Mouse (Mus musculus): ENCODE measurements around the gene Nos2. TPM values are rescaled to one million over a fixed set of nuclear protein-coding genes. Genes with fewer than 3 reads are reported as not detected.
"Not testable (repeated sequence)": the region's sequence is repeated elsewhere in the genome, so short reads cannot be mapped to it uniquely, and the experiment has no call there.

The Nos2 gene
- total RNA-seq, 4 experiments from 2014 or later = 0.77 to 1.2 (median 0.87) TPM

DNA sequence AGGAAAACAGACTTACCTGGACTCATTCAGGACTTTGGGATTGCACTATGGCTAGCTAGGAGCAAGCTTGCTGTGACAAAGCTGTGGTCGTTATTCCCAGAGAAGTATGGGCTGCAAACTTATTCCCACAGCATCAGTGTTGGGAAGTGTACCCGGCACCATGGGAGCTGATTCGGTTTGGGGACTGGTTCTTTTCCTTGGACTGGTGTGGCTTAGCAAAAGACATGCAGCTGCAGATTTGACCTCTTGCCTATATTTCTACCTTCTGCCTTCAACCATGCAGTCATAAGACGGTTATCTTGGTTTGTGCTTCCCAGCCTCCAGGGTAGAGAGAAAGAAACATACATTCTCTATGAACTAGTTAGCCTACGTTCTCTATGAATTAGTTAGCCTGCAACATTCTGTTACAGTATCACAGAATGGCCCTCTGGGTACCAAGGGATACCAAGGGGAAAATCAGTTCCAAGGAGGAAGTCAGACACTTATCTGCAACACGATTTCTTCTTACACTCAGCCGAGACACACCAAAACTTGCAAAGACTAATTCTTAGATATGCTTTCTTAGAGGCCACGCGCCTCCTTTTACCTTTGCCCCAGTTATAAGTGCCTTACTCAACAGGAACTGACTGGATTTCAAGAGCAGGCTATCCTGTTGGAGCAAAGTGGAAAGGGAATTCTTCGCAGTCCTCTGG is 65.9 kb downstream of the Nos2 start:
- no peak for DNase-seq (ENCODE audit: low spot score in 2 of 2)

DNA sequence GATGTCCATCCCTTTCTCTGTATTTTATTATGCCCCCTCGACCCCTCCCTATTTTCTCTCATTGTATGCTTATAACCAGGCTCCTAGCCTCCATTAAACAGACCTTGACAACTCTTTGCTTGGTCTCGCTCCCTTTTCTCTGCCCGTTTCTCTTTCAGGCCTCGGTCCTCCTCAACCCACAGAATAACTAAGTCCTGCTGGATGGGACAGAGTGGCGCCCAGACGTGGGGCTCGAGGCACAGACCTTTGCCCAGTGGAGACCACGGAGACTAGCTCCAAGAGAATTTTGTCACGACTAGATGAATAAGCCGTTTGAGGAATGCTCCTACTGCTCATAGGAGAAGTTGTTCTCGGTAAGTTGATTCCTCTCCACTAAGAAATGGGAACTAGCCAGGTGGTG is 68.6 kb downstream of the Nos2 start:
- not testable (repeated sequence) for DNase-seq (ENCODE audit: low spot score in 2 of 2)

GRCm38 (mm10) chr11:78990096-78990495 is 69.5 kb downstream of the Nos2 start:
- no peak for DNase-seq (ENCODE audit: low spot score in 2 of 2)

- not testable (repeated sequence) for DNase-seq (ENCODE audit: low spot score in 2 of 2)
Observed at GRCm38 (mm10) chr11:78990875-78991543, 70.4 kb downstream of the Nos2 start.

- no peak for DNase-seq (ENCODE audit: low spot score in 2 of 2)
Observed at GRCm38 (mm10) chr11:78999118-78999517, 78.5 kb downstream of the Nos2 start.

DNA sequence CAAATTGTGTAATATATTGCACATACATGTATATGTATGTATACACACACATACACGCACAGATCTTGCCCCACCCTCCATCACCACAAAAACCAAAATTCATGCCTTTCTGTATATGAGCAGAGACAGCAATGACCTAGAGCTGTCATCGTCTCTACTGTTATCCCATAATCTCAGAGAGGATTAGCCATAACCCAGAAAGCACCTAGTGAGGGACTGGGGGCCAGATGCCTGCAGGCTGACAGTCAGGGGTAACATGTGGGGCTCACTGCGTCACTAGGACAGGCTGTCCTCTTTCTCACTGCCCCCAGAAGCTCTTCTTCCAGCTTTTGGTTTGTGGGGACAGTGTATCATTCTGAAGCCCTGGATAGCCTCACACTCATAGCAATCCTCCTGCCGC is 81.3 kb downstream of the Nos2 start:
- DNase-seq (ENCODE audit: low spot score in 2 of 2) = no peak

- DNase-seq (ENCODE audit: low spot score in 2 of 2) = no peak
Observed at GRCm38 (mm10) chr11:79002551-79002951, 82.0 kb downstream of the Nos2 start.

DNA sequence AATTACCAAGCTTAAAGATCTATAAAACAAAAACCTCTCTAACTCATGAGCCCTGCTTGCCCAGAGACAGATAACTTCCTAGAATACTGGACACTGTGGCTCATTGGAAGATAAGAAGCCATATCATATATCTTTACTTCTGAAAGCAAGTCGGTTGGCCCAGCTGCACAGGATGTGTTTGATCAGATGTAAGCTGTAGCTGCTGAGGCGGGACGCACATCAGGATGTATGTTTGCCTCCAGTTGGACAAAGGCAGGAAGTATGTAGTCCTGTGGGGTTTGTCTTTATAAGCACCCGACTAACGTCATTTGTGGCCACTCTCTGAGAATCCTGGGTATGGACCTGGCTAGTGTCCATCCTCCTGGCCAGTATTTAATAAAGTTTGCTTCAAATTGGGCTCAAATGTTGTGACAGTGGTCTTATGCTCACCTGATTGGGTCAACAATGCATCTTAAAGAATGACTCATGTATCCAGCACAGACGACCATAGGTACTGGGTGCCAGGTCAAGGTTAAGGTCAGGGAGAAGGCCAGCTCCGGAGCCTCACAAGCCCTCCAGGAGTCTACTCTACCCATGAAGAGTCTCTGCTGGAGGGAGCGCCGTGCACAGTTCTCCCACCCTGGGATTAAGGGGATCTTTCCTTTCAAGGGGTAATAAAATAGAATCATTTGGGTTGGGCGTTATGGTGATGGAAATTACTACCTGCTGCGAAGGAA is 82.6 kb downstream of the Nos2 start:
- no peak for DNase-seq (ENCODE audit: low spot score in 2 of 2)

DNA sequence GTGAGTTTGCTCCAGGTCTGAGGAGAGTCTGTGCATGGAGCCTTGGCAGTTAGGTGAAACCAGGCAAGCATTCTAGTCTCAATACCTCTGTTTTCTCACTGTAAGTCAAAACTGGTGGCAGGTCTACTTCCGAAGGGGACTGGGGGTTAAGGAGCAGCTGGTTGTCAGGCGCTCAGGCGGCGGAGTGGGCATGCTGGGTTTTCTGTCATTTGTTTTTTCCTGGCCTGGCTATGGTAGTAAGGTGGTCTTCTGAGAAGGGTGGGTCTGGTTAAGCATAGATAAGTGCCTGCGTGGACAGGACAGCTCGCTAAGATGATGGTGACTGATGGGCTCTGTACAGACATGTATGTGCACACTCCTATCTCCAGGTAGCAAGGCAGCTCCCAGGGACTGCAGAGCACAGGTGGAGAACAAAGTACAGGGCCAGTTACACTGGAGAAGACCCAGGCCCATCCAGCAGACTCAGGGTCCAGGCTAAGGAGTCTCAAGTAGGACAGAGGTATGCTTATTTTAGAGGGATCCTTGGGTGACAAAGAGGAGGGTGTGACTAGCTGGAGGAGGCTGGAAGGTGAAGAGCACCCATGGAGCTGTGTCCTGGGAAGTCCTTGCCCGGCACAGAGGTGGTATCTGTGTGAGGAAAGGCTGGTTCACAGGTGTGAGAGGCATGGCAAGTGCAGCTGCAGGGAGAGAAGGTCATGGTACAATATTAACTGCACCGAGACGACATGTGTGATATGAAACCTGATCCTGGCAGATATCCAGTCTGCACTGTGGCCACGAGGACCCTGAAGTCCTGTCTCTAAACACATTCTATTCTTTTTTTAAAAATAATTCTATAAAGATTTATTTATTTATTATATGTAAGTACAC is 83.4 kb downstream of the Nos2 start:
- DNase-seq (ENCODE audit: low spot score in 2 of 2) = no peak

- DNase-seq (ENCODE audit: low spot score in 2 of 2) = no peak
Observed at GRCm38 (mm10) chr11:79005578-79006394, 85.2 kb downstream of the Nos2 start.

DNA sequence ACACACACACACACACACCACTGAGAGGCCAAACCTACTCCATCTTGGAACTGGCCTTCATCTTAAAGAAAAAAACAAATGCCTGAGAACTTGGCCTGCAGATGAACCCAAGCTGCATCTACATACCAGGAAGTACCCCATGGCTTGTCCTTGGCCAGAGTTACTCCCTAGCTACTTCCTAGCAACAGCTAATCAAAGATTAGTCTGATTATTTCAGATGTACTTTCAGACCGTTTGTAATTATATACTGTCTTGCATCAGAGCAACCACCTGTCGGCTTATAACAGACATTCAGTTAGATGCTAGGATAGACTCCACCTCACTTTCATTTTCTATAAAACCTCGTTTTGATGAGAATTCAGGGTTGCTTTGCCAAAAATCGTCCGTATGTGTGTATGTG is 85.8 kb downstream of the Nos2 start:
- DNase-seq (ENCODE audit: low spot score in 2 of 2) = no peak

- not testable (repeated sequence) for DNase-seq (ENCODE audit: low spot score in 2 of 2)
Observed at GRCm38 (mm10) chr11:79007356-79007755, 86.8 kb downstream of the Nos2 start.

DNA sequence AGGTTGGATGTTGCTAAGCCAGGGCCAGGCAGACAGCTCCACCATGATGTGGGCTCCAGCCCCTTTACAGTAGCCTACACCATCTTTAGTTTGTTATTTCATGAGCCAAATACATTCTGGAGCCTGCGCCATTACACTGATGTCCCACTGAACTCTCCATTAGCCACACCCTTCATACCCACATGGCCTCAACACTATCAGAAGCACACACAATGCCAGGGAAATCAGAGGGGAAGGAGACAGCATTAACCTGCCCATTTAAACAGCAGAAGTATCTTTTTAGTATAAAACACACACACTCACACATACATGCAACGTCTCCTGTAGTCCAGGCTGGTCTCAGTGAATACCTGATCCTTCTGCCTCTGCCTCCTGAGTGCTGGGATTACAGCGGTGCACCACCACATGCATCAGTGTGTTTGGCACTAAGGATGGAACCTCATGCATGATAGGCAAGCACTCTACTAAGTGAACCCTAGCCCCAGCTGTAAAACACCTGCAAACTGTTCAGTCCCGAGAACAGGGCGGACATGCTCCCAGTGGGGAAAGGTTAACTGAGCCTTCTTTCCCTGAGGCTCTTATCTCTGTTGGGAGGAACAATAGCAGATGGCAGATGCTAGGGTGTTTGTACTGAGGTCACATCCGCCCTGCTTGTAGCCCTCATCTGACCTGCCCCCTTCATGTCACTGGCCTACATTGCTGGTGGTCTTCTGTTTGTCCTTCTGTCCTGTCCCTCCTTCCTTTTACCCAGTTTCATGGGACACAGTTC is 87.6 kb downstream of the Nos2 start:
- no peak for DNase-seq (ENCODE audit: low spot score in 2 of 2)

DNA sequence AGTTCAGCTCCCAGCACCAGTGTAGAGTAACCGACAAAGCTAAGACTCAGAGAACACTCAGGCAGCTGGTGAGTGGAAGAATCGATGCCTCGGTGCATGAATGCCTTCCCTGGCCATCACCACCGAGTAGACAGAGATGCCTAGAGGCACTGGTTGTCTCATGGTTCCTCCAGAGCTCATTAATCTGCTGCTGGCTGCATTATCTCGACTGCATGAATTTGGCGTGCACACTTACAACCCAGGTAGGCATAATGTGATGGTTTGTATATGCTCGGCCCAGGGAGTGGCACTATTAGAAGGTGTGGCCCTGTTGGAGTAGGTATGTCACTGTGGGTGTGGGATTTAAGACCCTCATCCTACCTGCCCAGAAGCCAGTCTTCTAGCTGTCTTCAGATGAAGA is 88.3 kb downstream of the Nos2 start:
- no peak for DNase-seq (ENCODE audit: low spot score in 2 of 2)

Other genes starting within 250 kb of the Nos2 start
- 10 to 100 TPM in 1 of 4 experiments, 1 to 10 TPM in 3; 7.7 to 10.8 (median 8.9) TPM for gene Nlk, start 223.4 kb upstream of the Nos2 start, total RNA-seq (2022)
- 10 to 100 TPM; 12.1 to 13.7 (median 13.1) TPM for gene Ccnq, start 169.1 kb upstream of the Nos2 start, total RNA-seq (2022)
- 10 to 100 TPM; 15.7 to 22.0 (median 19.6) TPM for gene Lyrm9, start 94.2 kb upstream of the Nos2 start, total RNA-seq (2022)
- gene Lgals9, start 64.2 kb downstream of the Nos2 start, total RNA-seq (2022) = 1 to 10 TPM; 3.2 to 6.8 (median 5.2) TPM
- gene Ksr1, start 225.6 kb downstream of the Nos2 start, total RNA-seq (2022) = 100 to 1,000 TPM in 1 of 4 experiments, 10 to 100 TPM in 3; 78.5 to 117 (median 87.7) TPM

Measured in gastrocnemius, adult 8-10 months (tissue).